Mouse (Mus musculus) hindbrain, embryonic 12.5 days (tissue): ENCODE data around the gene Snx14. TPM values are rescaled to one million over a fixed set of nuclear protein-coding genes. Genes with fewer than 3 reads are reported as not detected.

Experiments
- ATAC-seq: fragments of 200-750 bp; cut with Nextera tagmentation; 2 replicates; pipeline ENCODE4 v1.8.0; 2017; ENCODE audit warnings: moderate TSS enrichment; ENCODE audit not compliant: low FRiP score
- H3K27ac ChIP-seq: fragments of 300-500 bp; sonication (generic); 2 replicates; pipeline ENCODE4 v1.5.1; 2016; ENCODE audit warnings: mild to moderate bottlenecking
- H3K27me3 ChIP-seq: fragments of 300-500 bp; sonication (generic); 2 replicates; pipeline ENCODE4 v1.6.1; 2016; ENCODE audit warnings: mild to moderate bottlenecking
- H3K36me3 ChIP-seq: fragments of 300-500 bp; sonication (generic); 2 replicates; pipeline ENCODE4 v1.6.1; 2016; ENCODE audit warnings: mild to moderate bottlenecking
- H3K4me1 ChIP-seq: fragments of 300-500 bp; sonication (generic); 2 replicates; pipeline ENCODE4 v1.6.1; 2016
- H3K4me2 ChIP-seq: fragments of 300-500 bp; sonication (generic); replicated peaks from 2 replicates; pipeline ENCODE4 v1.6.1; 2016; ENCODE audit warnings: mild to moderate bottlenecking
- H3K4me3 ChIP-seq: fragments of 300-500 bp; sonication (generic); 2 replicates; pipeline ENCODE4 v1.5.1; 2016; ENCODE audit warnings: mild to moderate bottlenecking
- H3K9ac ChIP-seq: fragments of 300-500 bp; sonication (generic); 2 replicates; pipeline ENCODE4 v1.6.1; 2016; ENCODE audit warnings: mild to moderate bottlenecking, moderate library complexity
- H3K9me3 ChIP-seq: fragments of 300-500 bp; sonication (generic); replicated peaks from 2 replicates; pipeline ENCODE4 v1.6.1; 2016; ENCODE audit warnings: mild to moderate bottlenecking
- WGBS: fragments of 180-500 bp; shearing (Covaris S2); methylation state at CpG from one replicate; pipeline ENCODE4 v1.1.7; 2016; 5-methylcytosine and 5-hydroxymethylcytosine counted together
- polyA plus RNA-seq: library from polyadenylated mRNA; unstranded; fragments of >200 nt; fragmentation: Nextera tagmentation; extraction: Ambion mirVana; gene quantifications from 2 replicates; pipeline ENCODE4 v1.2.1, GENCODE M21; 2016

Gene Snx14
- polyA plus RNA-seq, 1 experiment from 2014 or later, result 24.8 TPM

GRCm38 (mm10) chr9:88377483-88377882, 61.3 kb downstream of the Snx14 start:
- ATAC-seq, result no peak
- WGBS, result 83% methylated on average over 5 of the region's 5 CpGs

GRCm38 (mm10) chr9:88373001-88373400, 65.8 kb downstream of the Snx14 start:
- no peak overlapping the region for H3K9ac ChIP-seq
- no peaks in the 10 kb centered on the region for H3K27me3 ChIP-seq
- 75% methylated on average over 2 of the region's 2 CpGs for WGBS
- no peak for ATAC-seq
- H3K4me1 ChIP-seq, result no peaks in the 10 kb centered on the region
- no peak overlapping the region for H3K4me3 ChIP-seq
- no peaks in the 10 kb centered on the region for H3K9me3 ChIP-seq
- H3K36me3 ChIP-seq, result 0 out of 2 replicates have a peak, but pooled peaks cover 7% of the 10 kb centered on the region
- H3K4me2 ChIP-seq, result no peak overlapping the region
- H3K27ac ChIP-seq, result no peak overlapping the region

More at GRCm38 (mm10) chr9:88377483-88377882, 61.3 kb downstream of the Snx14 start:
- H3K4me2 ChIP-seq, result no peak overlapping the region
- no peaks in the 10 kb centered on the region for H3K27me3 ChIP-seq
- H3K4me1 ChIP-seq, result no peaks in the 10 kb centered on the region
- no peak overlapping the region for H3K27ac ChIP-seq
- H3K9me3 ChIP-seq, result no peaks in the 10 kb centered on the region
- H3K4me3 ChIP-seq, result no peak overlapping the region
- H3K36me3 ChIP-seq, result peaks cover 23% of the 10 kb centered on the region
- no peak overlapping the region for H3K9ac ChIP-seq

- Histone ChIP-seq H3K27ac (no peak overlapping the region), H3K9me3 (no peaks in the 10 kb centered on the region), H3K9ac (no peak overlapping the region), H3K4me2 (no peak overlapping the region), H3K27me3 (no peaks in the 10 kb centered on the region), H3K4me3 (no peak overlapping the region), H3K4me1 (no peaks in the 10 kb centered on the region), H3K36me3 (0 out of 2 replicates have a peak, but pooled peaks cover 6% of the 10 kb centered on the region)
- ATAC-seq, result no peak
- 90% methylated on average over 2 of the region's 2 CpGs for WGBS
These were observed 67.6 kb downstream of the Snx14 start for GRCm38 (mm10) chr9:88371201-88371600.

- Histone ChIP-seq H3K27ac (no peak overlapping the region), H3K9ac (no peak overlapping the region), H3K27me3 (no peaks in the 10 kb centered on the region), H3K4me3 (no peak overlapping the region), H3K9me3 (no peaks in the 10 kb centered on the region), H3K4me2 (no peak overlapping the region), H3K4me1 (no peaks in the 10 kb centered on the region), H3K36me3 (0 out of 2 replicates have a peak, but pooled peaks cover 4% of the 10 kb centered on the region)
- ATAC-seq, result no peak
- WGBS, result 95% methylated on average over 2 of the region's 2 CpGs
These were observed 69.1 kb downstream of the Snx14 start for GRCm38 (mm10) chr9:88369666-88370065.

- H3K4me3 ChIP-seq, result no peak overlapping the region
- H3K4me1 ChIP-seq, result no peaks in the 10 kb centered on the region
- H3K9me3 ChIP-seq, result no peaks in the 10 kb centered on the region
- H3K4me2 ChIP-seq, result no peak overlapping the region
- no peak for ATAC-seq
- WGBS, result 90% methylated on average over 5 of the region's 5 CpGs
- no peak overlapping the region for H3K9ac ChIP-seq
- H3K36me3 ChIP-seq, result 0 out of 2 replicates have a peak, but pooled peaks cover 4% of the 10 kb centered on the region
- H3K27ac ChIP-seq, result no peak overlapping the region
- no peaks in the 10 kb centered on the region for H3K27me3 ChIP-seq
These were observed 70.3 kb downstream of the Snx14 start for GRCm38 (mm10) chr9:88368476-88368875.

GRCm38 (mm10) chr9:88367751-88368150, 71.0 kb downstream of the Snx14 start:
- WGBS, result 58% methylated on average over 1 of the region's 1 CpGs
- H3K4me2 ChIP-seq, result no peak overlapping the region

GRCm38 (mm10) chr9:88367322-88367721, 71.4 kb downstream of the Snx14 start:
- Histone ChIP-seq H3K27ac (no peak overlapping the region), H3K4me1 (no peaks in the 10 kb centered on the region), H3K9me3 (no peaks in the 10 kb centered on the region), H3K9ac (no peak overlapping the region), H3K4me3 (no peak overlapping the region), H3K27me3 (no peaks in the 10 kb centered on the region), H3K4me2 (no peak overlapping the region), H3K36me3 (no peaks in the 10 kb centered on the region)
- ATAC-seq, result no peak
- 79% methylated on average over 5 of the region's 5 CpGs for WGBS

More at GRCm38 (mm10) chr9:88367751-88368150, 71.0 kb downstream of the Snx14 start:
- Histone ChIP-seq H3K36me3 (0 out of 2 replicates have a peak, but pooled peaks cover under 1% of the 10 kb centered on the region), H3K4me3 (no peak overlapping the region), H3K9me3 (no peaks in the 10 kb centered on the region), H3K9ac (no peak overlapping the region), H3K27ac (no peak overlapping the region), H3K4me1 (no peaks in the 10 kb centered on the region), H3K27me3 (no peaks in the 10 kb centered on the region)
- ATAC-seq, result no peak

GRCm38 (mm10) chr9:88366819-88367218, 71.9 kb downstream of the Snx14 start:
- 82% methylated on average over 4 of the region's 4 CpGs for WGBS
- no peaks in the 10 kb centered on the region for H3K36me3 ChIP-seq
- ATAC-seq, result no peak
- no peak overlapping the region for H3K27ac ChIP-seq
- H3K9me3 ChIP-seq, result no peaks in the 10 kb centered on the region
- H3K4me3 ChIP-seq, result no peak overlapping the region
- H3K27me3 ChIP-seq, result no peaks in the 10 kb centered on the region
- H3K9ac ChIP-seq, result no peak overlapping the region
- 0 out of 2 replicates have a peak, but pooled peaks cover 4% of the 10 kb centered on the region for H3K4me1 ChIP-seq
- no peak overlapping the region for H3K4me2 ChIP-seq

- Histone ChIP-seq H3K4me2 (no peak overlapping the region), H3K9ac (no peak overlapping the region), H3K27ac (no peak overlapping the region), H3K36me3 (no peaks in the 10 kb centered on the region), H3K4me1 (0 out of 2 replicates have a peak, but pooled peaks cover 4% of the 10 kb centered on the region), H3K9me3 (no peaks in the 10 kb centered on the region), H3K27me3 (no peaks in the 10 kb centered on the region), H3K4me3 (no peak overlapping the region)
- WGBS, result 81% methylated on average over 4 of the region's 4 CpGs
- no peak for ATAC-seq
These were observed 72.5 kb downstream of the Snx14 start for GRCm38 (mm10) chr9:88366308-88366707.

- no peak for ATAC-seq
- H3K27me3 ChIP-seq, result no peaks in the 10 kb centered on the region
- H3K9ac ChIP-seq, result no peak overlapping the region
- H3K4me3 ChIP-seq, result no peak overlapping the region
- H3K9me3 ChIP-seq, result no peaks in the 10 kb centered on the region
- H3K4me1 ChIP-seq, result 0 out of 2 replicates have a peak, but pooled peaks cover 4% of the 10 kb centered on the region
- no peak overlapping the region for H3K27ac ChIP-seq
- WGBS, result 92% methylated on average over 3 of the region's 3 CpGs
- no peak overlapping the region for H3K4me2 ChIP-seq
- no peaks in the 10 kb centered on the region for H3K36me3 ChIP-seq
These were observed 75.7 kb downstream of the Snx14 start for GRCm38 (mm10) chr9:88363102-88363501.

GRCm38 (mm10) chr9:88362055-88362850, 76.5 kb downstream of the Snx14 start:
- Histone ChIP-seq H3K27me3 (no peaks in the 10 kb centered on the region), H3K9me3 (no peaks in the 10 kb centered on the region), H3K27ac (no peak overlapping the region), H3K36me3 (no peaks in the 10 kb centered on the region), H3K4me2 (no peak overlapping the region), H3K9ac (no peak overlapping the region), H3K4me1 (0 out of 2 replicates have a peak, but pooled peaks cover 4% of the 10 kb centered on the region), H3K4me3 (no peak overlapping the region)
- no peak for ATAC-seq
- 32% methylated on average over 5 of the region's 5 CpGs for WGBS

GRCm38 (mm10) chr9:88361211-88361909, 77.4 kb downstream of the Snx14 start:
- Histone ChIP-seq H3K9me3 (no peaks in the 10 kb centered on the region), H3K4me3 (no peak overlapping the region), H3K27me3 (no peaks in the 10 kb centered on the region), H3K4me1 (0 out of 2 replicates have a peak, but pooled peaks cover 4% of the 10 kb centered on the region), H3K27ac (no peak overlapping the region), H3K36me3 (no peaks in the 10 kb centered on the region), H3K4me2 (no peak overlapping the region), H3K9ac (no peak overlapping the region)
- no peak for ATAC-seq
- WGBS, result 83% methylated on average over 14 of the region's 14 CpGs
